Mouse (Mus musculus) embryo, embryonic 11 days (tissue): ENCODE data around the gene Vmn2r117.
"Not testable (repeated sequence)": the region's sequence is repeated elsewhere in the genome, so short reads cannot be mapped to it uniquely, and the experiment has no call there.

Experiments
- DNase-seq: peaks from one replicate; pipeline ENCODE4 v3.0.0-alpha.2; 2015

The Vmn2r117 gene

GRCm38 (mm10) chr17:23479599-23479998, at the start of gene Vmn2r117:
TSS of gene Vmn2r117 (minus strand) at chr17:23479699.
- DNase-seq = not testable (repeated sequence)

- not testable (repeated sequence) for DNase-seq
These were observed 43.6 kb upstream of the Vmn2r117 start for GRCm38 (mm10) chr17:23522941-23523732.

GRCm38 (mm10) chr17:23518701-23519423, 39.4 kb upstream of the Vmn2r117 start:
- no peak for DNase-seq

- no peak for DNase-seq
These were observed 46.3 kb downstream of the Vmn2r117 start for GRCm38 (mm10) chr17:23433150-23433679.
